Mouse (Mus musculus): ENCODE measurements around the gene Ring1.

DNA sequence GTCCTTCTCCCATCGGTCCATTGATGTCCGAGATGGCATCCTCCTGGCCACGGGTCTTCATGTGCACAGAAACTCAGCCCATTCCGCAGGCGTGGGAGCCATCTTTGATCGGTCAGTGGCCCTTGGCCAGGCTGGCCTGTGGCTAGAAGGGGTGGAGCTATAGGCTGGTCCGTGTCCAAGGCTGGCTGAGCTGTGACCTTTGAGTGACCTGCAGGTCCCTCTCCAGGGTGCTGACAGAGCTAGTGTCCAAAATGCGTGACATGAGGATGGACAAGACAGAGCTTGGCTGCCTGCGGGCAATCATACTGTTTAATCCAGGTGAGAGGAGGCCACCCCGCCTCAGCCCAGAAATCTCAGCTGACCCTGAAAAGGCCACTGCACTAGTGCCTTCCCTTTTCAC, 12.2 kb upstream of the Ring1 start:
- TF ChIP-seq CTCF (IDR thresholded peaks at IDR 0.05): no peak
- TF ChIP-seq EP300 (IDR thresholded peaks at IDR 0.05): no peak

Measured in lung, postnatal 0 days (tissue).